Mouse (Mus musculus) kidney, adult 2 months (tissue): ENCODE measurements around the gene Ankrd52. TPM values are rescaled to one million over a fixed set of nuclear protein-coding genes. Genes with fewer than 3 reads are reported as not detected.

Source experiments
- DNase-seq: peaks from one replicate; pipeline ENCODE4 v3.0.0; 2021
- H3K27ac ChIP-seq: fragments of 200-500 bp; 2 replicates; pipeline ENCODE4 v1.5.1; 2012; ENCODE audit warnings: low read depth, low read length, control low read depth, inconsistent platforms; ENCODE audit not compliant: insufficient read depth
- H3K27me3 ChIP-seq: fragments of 200-500 bp; replicated peaks from 2 replicates; pipeline ENCODE4 v1.6.1; 2012; ENCODE audit warnings: mild to moderate bottlenecking, moderate library complexity, low read length, inconsistent platforms; ENCODE audit not compliant: control insufficient read depth, insufficient read depth
- H3K36me3 ChIP-seq: fragments of 200-500 bp; 2 replicates; pipeline ENCODE4 v1.6.1; 2012; ENCODE audit warnings: mild to moderate bottlenecking, moderate library complexity, low read length, inconsistent platforms; ENCODE audit not compliant: control insufficient read depth, insufficient read depth
- H3K4me1 ChIP-seq: fragments of 200-500 bp; 2 replicates; pipeline ENCODE4 v1.6.1; 2011; ENCODE audit warnings: low read length; ENCODE audit not compliant: control insufficient read depth, insufficient read depth
- H3K4me3 ChIP-seq: fragments of 200-500 bp; 2 replicates; pipeline ENCODE4 v1.5.1; 2011; ENCODE audit warnings: mild to moderate bottlenecking, low read depth, low read length, control low read depth; ENCODE audit not compliant: insufficient read depth
- CTCF ChIP-seq: fragments of 200-500 bp; conservative IDR thresholded peaks from 2 replicates; pipeline ENCODE4 v1.5.1; 2011; ENCODE audit warnings: low read depth, mild to moderate bottlenecking, control low read depth, low read length, moderate library complexity, mixed read lengths; ENCODE audit not compliant: insufficient read depth, insufficient read length
- POLR2A ChIP-seq: fragments of 200-500 bp; IDR thresholded peaks from one replicate; pipeline ENCODE4 v1.6.1; 2011; ENCODE audit warnings: low read depth, low read length, control low read depth
- WGBS: fragments of 180-500 bp; shearing (Covaris S2); methylation state at CpG from one replicate; pipeline ENCODE4 v1.1.7; 2018; 5-methylcytosine and 5-hydroxymethylcytosine counted together
- polyA plus RNA-seq: library from polyadenylated mRNA; depleted of rRNA; stranded (reverse); fragments of >200 nt; gene quantifications from 2 replicates; pipeline ENCODE4 v1.2.3, GENCODE M21; 2012

Gene Ankrd52
- polyA plus RNA-seq, 1 experiment, result 21.5 TPM

- 70% methylated on average over 8 of the region's 8 CpGs for WGBS
- Histone ChIP-seq H3K27me3 (no peaks in the 10 kb centered on the region), H3K4me1 (peaks cover 9% of the 10 kb centered on the region), H3K27ac (no peak overlapping the region), H3K36me3 (peaks cover 8% of the 10 kb centered on the region; the same call in 1 of the 2 replicates), H3K4me3 (no peak overlapping the region)
- TF ChIP-seq POLR2A (no peak), CTCF (no peak)
- DNase-seq, result no peak
Measured at GRCm38 (mm10) chr10:128436376-128436775, 59.5 kb downstream of the Ankrd52 start.

GRCm38 (mm10) chr10:128438675-128439279, 61.9 kb downstream of the Ankrd52 start:
- peaks cover 8% of the 10 kb centered on the region; the same call in 1 of the 2 replicates for H3K36me3 ChIP-seq

GRCm38 (mm10) chr10:128440407-128440806, 63.5 kb downstream of the Ankrd52 start:
- Histone ChIP-seq H3K4me3 (no peak overlapping the region), H3K36me3 (peaks cover 8% of the 10 kb centered on the region; the same call in 1 of the 2 replicates), H3K4me1 (peaks cover under 1% of the 10 kb centered on the region), H3K27ac (peak overlapping the region; percentile 69; the same call in 1 of the 2 replicates), H3K27me3 (no peaks in the 10 kb centered on the region)
- WGBS, result 22% methylated on average over 10 of the region's 10 CpGs
- DNase-seq, result peak; percentile 47
- TF ChIP-seq CTCF (peak; percentile 61), POLR2A (no peak)

More at GRCm38 (mm10) chr10:128438675-128439279, 61.9 kb downstream of the Ankrd52 start:
- H3K27me3 ChIP-seq, result no peaks in the 10 kb centered on the region
- no peak for TF ChIP-seq POLR2A
- TF ChIP-seq CTCF, result no peak
- peak; percentile 43 for DNase-seq
- 50% methylated on average over 10 of the region's 10 CpGs for WGBS
- H3K4me1 ChIP-seq, result peaks cover 9% of the 10 kb centered on the region
- no peak overlapping the region for H3K4me3 ChIP-seq
- peak overlapping the region; percentile 54; the same call in 1 of the 2 replicates for H3K27ac ChIP-seq

- Histone ChIP-seq H3K4me1 (no peaks in the 10 kb centered on the region), H3K27me3 (no peaks in the 10 kb centered on the region), H3K4me3 (no peak overlapping the region), H3K36me3 (peaks cover 8% of the 10 kb centered on the region; the same call in 1 of the 2 replicates), H3K27ac (no peak overlapping the region)
- 90% methylated on average over 10 of the region's 10 CpGs for WGBS
- TF ChIP-seq POLR2A (no peak), CTCF (no peak)
- DNase-seq, result no peak
Measured at GRCm38 (mm10) chr10:128441324-128442119, 64.6 kb downstream of the Ankrd52 start.

GRCm38 (mm10) chr10:128442718-128443117, 65.8 kb downstream of the Ankrd52 start:
- Histone ChIP-seq H3K27me3 (no peaks in the 10 kb centered on the region), H3K36me3 (0 out of 2 replicates have a peak, but pooled peaks cover 4% of the 10 kb centered on the region), H3K27ac (no peak overlapping the region), H3K4me3 (no peak overlapping the region), H3K4me1 (no peaks in the 10 kb centered on the region)
- TF ChIP-seq POLR2A, result no peak
- no peak for TF ChIP-seq CTCF
- 82% methylated on average over 1 of the region's 1 CpGs for WGBS
- no peak for DNase-seq

GRCm38 (mm10) chr10:128444354-128444753, 67.4 kb downstream of the Ankrd52 start:
- WGBS, result 20% methylated on average over 6 of the region's 6 CpGs
- H3K4me1 ChIP-seq, result no peaks in the 10 kb centered on the region
- H3K36me3 ChIP-seq, result no peaks in the 10 kb centered on the region
- no peaks in the 10 kb centered on the region for H3K27me3 ChIP-seq
- H3K4me3 ChIP-seq, result no peak overlapping the region
- no peak for DNase-seq
- no peak overlapping the region for H3K27ac ChIP-seq
- no peak for TF ChIP-seq CTCF
- TF ChIP-seq POLR2A, result no peak

- TF ChIP-seq CTCF (no peak), POLR2A (no peak)
- H3K27me3 ChIP-seq, result no peaks in the 10 kb centered on the region
- 72% methylated on average over 4 of the region's 4 CpGs for WGBS
- no peaks in the 10 kb centered on the region for H3K36me3 ChIP-seq
- H3K4me3 ChIP-seq, result no peak overlapping the region
- peak; percentile 40 for DNase-seq
- H3K4me1 ChIP-seq, result no peaks in the 10 kb centered on the region
- H3K27ac ChIP-seq, result no peak overlapping the region
Measured at GRCm38 (mm10) chr10:128445407-128445806, 68.5 kb downstream of the Ankrd52 start.
